Mouse (Mus musculus) lung, embryonic 15.5 days (tissue): ENCODE data around the gene Chodl. TPM values are rescaled to one million over a fixed set of nuclear protein-coding genes. Genes with fewer than 3 reads are reported as not detected.

ENCODE experiments used
- polyA plus RNA-seq: library from polyadenylated mRNA; unstranded; fragments of >200 nt; fragmentation: Nextera tagmentation; extraction: Ambion mirVana; gene quantifications from 2 replicates; pipeline ENCODE4 v1.2.1, GENCODE M21; 2015

Gene Chodl
- polyA plus RNA-seq, 1 experiment from 2014 or later = 1.3 TPM

Other genes starting within 250 kb of the Chodl start
- gene Tmprss15, start 160.1 kb downstream of the Chodl start, polyA plus RNA-seq = not detected in 2 replicates